Mouse (Mus musculus) urinary bladder, adult 2 months (tissue): ENCODE results near the gene Itgb3bp. TPM values are rescaled to one million over a fixed set of nuclear protein-coding genes. Genes with fewer than 3 reads are reported as not detected.

Source experiments
- DNase-seq: peaks from one replicate; pipeline ENCODE4 v3.0.0; 2022; ENCODE audit warnings: low spot score
- polyA plus RNA-seq: library from polyadenylated mRNA; depleted of rRNA; stranded (reverse); fragments of >200 nt; gene quantifications from 2 replicates; pipeline ENCODE4 v1.2.3, GENCODE M21; 2012

Gene Itgb3bp
- polyA plus RNA-seq, 1 experiment, result 7.3 TPM

DNA sequence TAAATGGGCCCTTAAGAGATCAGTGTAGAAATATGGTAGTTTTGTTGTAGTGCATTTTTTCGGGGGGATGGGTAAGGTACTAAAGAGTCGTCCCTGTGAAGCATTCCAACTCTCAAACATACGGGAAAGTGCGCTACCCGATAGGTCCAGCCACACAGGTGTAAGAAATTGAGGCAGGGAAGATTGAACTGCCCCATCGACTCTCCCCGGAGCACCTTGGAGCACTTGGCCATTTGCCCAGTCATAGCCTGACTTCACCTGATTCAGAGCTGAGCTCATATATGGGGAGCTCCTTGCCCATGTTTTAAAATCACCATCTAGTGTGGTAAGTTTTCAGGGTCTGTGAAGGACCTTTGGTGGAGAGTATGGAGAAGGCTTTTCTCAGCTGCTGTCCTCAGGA lies 5.2 kb upstream of the Itgb3bp start:
- no peak for DNase-seq

DNA sequence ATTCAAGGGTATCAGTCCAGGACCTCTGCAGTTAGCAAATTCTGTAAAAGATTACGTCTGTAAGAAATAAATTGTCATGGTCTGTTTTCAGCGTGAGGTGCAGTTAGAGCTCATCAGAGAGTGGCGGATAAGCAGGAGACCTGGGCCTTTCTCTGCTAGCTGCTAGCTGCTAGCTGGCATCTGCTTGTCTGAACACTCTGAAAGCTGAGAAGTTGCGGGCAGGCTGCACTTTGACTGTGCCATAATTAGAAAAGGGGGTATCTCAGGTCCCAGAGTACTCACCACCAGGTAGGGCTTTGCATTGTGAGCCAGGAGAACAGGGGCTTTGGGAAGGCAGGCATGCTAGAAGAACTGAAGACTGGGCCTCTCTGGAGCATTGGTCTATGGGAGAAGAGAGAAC lies 2.2 kb upstream of the Itgb3bp start:
- DNase-seq, result no peak

DNA sequence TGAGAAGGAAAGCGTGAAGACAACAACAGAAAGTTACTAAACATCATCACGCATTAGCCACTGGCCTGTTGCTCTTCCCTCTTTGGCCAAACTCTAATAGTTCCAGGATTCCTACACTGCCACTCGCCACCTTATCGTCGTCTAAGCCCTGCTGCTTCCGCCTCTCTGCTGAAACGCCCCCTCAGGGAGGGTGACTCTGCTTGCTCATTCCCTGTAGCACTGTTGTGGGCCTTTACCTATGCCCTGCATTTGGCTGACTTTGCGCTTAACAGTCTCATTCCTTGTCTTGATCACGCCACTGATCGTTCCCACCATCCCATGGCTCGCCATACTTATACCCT lies 1.6 kb upstream of the Itgb3bp start:
- DNase-seq, result no peak

DNA sequence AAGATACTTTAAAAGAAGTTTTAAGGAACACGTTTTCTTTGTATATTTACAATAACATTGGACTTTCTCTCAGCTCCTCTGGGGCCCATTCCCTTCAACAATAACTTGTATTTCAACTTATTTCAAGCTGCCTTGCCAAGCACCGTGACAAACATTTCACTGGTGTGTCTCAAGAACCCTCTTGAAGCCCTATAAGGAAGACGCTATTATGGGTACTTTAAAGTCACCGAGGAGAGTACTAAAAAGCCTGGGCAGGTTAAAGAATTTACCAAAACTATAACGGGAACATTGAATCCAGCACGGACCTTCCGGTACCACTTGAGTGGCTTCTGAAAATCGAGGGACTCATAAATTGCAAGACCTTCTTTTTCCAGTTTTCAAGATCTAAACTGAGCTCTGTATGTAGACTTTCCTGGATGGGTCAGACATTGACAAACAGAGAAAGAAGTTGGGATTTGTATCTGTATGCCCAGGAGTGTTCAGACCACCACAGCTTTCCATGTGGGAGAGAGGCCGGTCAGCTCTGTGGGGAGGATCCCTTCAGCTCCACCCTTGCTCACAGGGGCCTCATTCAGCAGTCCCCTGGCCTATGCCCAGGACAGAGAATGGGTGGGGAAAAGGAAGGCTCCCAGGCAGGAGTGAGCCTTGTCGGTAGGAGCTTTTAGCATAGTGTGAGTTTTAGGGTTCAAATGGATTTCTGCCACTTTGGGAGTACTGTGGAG lies 1.1 kb upstream of the Itgb3bp start:
- no peak for DNase-seq

DNA sequence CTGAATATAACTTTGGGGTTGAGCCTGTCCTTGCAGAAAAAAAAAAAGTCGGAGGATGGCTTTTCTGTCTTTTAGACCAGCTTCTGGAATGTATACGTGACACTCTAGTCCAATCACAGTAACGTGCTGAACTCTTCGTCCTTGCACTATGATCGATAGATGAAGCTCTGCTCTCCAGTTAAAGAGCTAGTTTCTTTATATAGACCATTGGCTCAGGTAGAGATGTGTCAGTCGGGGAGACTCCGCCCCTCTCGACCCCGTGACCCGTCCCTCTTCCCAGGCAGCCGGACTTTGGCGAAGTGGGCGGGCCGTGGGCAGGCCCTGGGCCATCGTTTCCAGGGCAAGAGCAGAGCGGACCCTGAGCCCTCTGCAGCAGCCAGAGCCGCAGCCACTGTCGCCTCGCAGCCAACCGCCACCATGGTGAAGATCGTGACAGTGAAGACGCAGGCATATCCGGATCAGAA lies 432 bp downstream of the Itgb3bp start, which contains the start of gene Pgm1:
Gene Pgm1, plus strand, starts transcription at position 266 of the 464 bp plus-strand sequence.
- no peak for DNase-seq

DNA sequence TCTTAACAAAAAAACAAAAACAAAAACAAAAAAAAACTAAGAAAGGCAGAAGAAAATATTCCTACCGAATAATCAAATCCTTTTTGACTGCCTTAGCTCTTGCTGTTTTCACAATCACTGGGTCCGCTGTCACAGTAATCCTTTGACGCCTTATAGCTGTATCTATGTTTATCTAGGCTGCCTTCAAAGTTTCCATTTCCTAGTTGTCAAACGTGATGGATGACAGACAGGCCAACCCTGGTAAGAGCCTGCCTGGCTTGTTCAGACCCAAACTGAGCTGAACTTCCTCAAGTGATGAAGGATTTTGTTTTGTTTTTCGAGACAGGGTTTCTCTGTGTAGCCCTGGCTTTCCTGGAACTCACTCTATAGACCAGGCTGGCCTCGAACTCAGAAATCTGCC lies 1.1 kb downstream of the Itgb3bp start:
- no peak for DNase-seq

DNA sequence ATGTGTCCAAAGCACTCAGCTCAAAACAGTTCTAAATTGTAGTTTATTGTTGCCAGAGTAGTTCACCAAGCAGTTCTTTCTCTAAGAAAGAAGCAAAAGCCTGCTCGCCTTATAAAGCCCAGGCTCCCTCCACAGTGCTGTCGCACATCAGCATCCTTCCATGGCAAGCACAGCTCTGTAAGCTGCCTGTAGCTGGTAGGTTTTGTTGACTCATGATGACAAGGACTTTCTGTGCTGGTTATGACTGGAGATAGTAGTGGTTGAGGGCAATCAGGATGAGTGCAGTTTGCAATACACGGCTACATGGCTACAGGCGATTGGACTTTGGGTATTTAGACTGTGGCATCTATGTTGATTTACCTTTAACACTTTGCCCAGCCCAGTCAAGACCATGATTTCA lies 3.2 kb downstream of the Itgb3bp start:
- DNase-seq, result no peak

DNA sequence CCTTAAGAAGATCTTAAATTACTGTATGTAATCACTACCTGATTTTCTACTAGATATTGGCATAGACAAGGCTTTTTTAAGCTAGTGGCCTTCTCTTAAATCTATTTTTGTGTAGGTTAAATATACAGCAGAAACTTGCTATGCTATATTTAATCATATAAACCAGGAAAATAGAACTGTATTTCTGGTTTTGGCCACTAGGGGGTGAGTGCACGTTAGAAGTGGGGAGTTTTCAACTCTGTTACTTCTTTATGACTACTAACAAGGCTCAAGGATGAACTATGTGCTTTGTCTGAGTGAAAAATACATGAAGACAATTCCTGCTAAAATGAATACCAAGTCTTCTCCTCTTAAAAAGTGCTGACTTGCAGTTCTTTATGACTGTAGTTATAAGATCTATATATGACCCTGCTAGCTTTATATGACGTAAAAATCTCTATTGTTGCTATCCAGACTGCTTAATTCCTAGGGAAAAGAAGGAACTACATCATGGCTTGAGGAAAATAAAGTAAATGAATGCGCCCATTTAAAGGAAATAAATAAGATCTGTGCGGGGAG lies 15.6 kb downstream of the Itgb3bp start:
- DNase-seq, result no peak

DNA sequence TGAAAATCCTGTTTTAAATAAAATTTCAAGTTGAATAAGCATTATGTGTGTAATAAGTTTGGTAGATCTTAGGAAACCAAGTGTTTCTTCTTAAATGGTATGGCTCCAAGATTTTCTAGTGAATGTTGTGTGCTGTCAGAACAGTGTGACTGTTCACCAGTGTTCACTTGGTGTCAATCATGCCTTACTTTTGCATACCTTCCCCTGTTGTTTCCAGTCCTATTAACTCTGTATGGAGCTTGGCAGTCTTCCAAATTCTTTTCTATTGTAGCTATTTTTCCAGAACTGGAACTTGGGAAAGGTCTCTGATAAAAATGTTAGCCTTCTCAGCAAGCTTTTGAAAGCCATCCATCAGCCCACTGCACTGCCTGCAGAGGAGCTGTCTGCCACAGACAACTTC lies 47.2 kb downstream of the Itgb3bp start:
- DNase-seq, result no peak

DNA sequence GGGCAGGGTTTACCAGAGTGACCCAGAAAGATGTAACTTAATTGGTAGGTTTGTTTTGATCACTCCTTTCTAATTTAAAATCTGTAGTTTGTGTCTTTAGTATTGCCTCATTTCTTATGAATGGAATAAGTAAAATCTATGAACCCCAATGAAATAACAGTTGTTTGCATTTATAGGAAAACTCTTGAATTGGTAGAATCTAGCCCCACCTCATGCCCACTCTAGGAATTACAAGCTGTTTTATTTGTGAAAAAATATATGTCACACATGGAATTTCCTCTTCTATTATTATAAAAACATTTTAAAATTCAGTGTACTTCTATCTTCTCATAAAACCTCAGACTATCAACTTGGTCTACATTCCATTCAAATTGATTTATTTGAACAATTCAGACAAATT lies 47.7 kb downstream of the Itgb3bp start:
- no peak for DNase-seq

DNA sequence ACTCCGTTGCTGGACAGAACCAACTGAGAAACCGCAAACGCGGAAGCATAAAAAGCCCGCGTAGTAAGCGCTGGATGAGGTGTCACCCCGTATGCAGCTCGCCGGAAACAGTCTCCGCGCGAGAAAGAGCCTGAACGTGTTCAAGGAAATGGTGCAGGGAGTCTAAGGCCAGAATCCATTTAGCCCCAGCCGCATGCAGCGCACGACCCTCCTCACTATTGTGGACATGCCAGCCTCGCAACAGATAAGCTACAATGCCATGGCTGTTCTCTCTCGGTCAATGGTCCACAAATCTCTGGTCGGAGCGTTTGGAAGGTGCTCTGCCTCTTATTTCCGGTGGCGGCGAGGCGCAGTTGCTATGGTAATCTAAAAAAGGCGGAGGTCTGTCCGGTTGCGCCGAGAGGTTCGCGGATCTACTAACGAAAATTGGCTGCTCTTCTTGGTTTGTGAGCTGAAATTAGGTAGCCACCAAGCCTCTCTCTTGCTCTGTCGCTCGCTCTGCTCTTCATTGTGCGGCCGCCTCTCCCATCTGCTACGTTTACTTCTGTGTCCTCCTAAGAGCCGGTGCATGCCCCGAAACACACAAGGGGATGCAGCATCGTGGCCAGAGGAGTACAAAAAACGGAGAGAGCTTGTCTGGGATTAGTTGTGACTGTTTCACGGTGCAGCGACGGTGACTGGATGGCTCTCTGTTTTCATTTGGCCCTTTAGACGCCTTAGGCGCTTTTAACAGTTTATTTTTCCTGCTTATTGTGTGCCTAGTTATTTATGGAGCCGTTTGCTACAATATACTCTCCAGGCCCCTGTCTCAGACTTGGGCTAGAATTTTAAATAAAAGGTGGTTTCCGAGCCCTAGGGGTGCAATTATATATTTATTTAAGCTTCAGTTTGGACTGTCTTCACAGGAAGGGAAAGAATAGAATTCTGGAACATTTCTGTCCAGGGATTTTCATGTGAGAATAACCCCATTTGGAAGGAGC lies 100.2 kb downstream of the Itgb3bp start, which contains the start of gene Efcab7:
Gene Efcab7, plus strand, starts transcription at position 105 of the 980 bp plus-strand sequence.
- DNase-seq, result peak; percentile 64

DNA sequence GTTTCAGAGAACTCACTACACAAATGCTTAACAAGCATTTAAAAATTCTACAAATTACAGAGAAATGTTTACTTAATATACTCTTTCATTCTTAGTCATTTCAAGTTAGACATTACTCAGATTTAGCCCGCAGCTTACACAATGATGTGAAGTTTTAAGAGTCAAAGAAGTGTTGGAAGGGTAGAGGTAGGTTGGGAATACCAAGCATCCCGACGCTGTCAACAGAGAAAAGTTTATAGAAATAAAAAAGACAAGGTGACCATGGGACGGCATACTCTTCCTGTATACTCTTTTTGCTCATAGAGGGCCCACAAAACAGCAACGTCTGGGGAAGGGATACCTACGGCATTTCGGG lies 100.9 kb downstream of the Itgb3bp start:
- DNase-seq, result no peak

DNA sequence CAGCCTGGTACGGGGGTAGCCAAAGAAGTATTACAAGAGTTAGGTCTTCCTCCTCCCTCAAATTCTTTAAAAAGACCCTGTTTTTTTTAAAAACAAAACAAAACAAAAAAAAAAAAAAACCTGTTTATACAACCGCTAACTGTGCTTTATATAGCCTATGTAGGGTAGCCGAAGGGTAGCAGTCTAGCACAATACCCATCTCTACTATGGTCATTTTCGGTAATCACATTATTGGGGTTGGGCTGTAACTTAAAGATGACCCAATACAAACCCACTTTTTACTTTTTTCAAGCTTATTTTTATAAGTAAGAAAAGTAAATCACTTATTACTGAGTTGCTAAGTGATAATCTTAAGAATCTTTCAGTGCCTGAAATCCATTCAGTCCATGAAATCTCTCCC lies 101.3 kb downstream of the Itgb3bp start:
- DNase-seq, result no peak

DNA sequence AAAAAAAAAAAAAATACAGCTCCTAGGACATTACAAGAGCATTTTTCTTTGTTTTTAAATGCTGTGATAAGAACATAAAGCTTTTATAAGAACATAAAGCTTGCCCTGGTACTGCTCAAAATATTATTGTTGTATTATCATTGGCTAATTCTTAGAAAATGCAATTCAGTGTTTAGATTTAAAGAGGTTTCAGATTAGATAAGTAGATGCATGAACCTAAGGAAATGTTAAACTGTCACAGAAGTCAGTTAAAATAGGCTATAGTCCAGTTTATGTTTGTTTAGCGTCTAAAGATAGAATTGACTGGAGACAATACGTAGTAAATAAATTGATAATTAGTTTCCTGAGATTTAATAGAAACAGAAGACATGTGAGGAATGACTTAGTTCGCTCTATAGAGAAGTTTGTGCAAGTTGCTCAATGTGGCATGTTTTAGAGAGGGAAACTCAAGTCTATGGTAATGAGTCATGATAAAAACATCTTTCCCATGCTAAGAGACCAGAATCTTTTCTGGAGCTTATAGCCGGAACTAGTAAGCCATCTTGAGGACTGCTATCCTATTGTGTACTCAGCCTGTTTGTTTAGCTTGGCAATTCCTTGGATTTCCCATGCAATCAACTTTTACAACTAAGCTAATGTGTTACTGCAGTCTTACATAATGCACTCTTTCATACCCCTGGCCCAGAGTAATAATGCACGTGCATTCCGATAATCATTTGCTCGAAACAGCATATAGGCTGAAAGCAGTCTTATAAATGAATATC lies 112.7 kb downstream of the Itgb3bp start:
- DNase-seq, result no peak

DNA sequence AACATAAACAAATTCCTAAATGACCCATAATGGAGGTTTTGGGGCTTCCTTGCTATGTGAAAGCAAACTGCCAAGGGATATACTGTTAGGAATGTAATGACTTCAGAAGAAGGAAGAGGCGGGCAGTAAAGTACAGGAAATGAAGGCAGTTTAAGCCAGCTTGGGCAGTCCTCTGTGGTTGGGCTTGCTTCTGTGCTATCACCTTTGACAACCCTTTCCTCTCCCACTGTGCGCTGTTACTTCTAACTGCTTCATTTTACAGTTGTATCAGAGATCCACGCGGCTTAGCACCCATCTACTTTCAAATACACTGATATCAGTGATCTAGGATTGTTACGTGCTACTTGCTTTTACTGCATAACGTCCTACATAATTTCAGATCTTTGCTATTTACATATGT lies 137.2 kb downstream of the Itgb3bp start:
- DNase-seq, result no peak

DNA sequence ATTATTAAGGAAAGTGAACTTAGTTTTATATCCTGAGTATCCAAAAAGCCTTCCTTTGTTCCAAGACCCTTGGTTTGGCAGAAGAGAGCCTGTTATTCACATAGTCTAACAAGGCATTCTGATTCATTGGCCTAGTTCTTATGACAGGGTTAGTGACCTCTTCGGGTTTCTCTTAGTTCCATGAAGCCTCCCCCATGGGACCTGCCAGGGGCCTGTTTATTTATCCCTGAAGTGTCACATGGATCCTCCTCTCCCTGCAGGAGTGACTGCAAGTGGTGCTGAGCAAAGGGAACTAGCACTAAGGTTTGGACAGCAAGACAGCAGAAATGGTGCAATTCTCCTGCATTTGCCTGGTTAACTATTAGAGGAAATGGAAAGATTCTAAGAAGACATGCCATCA lies 156.6 kb downstream of the Itgb3bp start:
- DNase-seq, result no peak

DNA sequence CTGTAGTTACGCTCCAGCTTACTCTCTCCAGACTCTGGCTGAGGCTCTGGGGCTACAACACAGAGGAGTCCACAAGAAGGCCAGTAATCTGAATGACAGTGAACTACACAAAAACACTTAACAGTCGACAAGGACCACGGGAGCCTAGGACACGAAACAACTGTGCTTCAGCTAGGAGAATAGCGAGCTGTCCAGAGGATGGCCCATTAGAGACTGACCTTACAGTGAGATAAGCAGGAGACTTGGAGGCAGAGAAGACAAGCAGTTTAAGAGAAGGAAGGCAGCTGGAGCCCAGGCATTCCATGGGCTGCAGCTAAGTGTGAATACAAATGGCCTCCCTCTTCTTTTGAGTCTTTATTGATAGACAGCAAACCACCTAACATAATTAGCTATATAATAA lies 159.1 kb downstream of the Itgb3bp start:
- no peak for DNase-seq

DNA sequence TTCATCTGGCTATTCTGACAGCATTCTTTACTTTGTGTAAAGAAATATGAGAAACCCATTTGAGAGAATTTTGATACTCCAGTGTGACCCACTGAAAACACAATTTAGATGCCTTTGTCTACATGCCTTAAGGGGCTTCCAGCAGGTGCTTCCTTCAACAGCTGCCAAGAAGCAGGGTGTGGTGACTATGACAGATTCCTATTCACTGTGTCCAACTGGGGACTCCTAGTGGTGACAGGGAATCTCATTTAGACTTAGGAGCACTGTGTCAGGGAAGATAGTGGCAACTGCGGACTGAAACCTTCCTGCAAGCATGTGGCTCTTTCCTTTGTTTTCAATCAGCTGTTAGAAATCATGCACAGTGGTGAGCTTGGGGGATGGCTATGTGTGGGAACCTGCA lies 162.9 kb downstream of the Itgb3bp start:
- DNase-seq, result no peak

DNA sequence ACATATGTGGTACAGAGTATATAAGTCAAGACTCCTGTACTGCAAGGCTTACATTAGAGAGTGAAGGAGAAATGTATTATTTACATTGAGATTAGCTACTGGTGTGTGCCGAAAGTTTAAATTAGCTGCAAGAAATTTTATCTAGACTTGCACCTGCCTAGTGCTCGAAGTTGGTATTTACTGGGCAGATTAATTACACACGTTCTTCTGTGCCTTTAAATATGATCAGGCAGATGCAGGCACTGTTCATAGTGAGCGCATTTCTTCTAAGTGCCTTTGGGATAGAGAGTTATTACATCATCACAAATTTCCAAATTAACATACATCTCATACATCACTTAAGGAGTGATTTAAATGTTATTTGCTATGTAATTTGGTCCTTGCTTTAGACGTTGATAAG lies 163.3 kb downstream of the Itgb3bp start:
- no peak for DNase-seq

DNA sequence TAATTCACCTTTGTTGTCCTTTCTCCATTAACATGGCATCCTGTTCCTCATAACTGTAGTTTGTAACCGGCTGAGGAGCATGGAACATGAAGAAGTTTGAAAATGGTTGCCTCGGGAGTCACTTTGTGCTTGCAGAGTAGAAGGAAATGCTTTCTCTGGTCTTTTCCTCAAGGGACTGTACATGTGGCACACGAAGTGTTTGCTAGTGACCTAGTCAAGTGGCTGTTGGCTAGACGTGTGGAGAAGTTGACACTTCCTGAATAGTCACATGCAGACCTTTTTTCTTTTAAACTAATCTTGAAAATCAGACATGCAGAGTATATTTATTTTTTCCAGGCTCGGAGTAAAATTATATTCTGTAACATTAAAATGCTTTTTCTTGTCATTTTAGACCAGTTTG lies 177.2 kb downstream of the Itgb3bp start:
- DNase-seq, result no peak

DNA sequence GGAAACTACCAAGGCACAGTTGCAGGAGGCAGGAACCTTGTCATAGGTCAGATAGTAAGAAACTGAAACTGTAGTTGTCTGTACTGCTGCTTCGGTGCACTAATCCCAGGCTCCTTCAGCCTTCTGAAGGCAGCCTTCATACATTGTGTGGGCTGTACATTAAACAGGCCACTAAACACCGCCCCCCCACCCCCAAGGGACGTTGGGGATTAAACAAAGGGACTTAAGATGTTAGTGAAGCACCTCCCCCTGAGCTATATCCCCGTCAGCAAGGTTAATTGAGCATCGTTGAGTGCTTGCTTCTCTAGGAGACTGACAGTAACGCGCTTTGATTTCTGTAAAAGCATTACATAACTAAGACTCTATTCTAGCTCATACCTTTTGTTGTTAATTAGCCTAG lies 189.8 kb downstream of the Itgb3bp start:
- no peak for DNase-seq

DNA sequence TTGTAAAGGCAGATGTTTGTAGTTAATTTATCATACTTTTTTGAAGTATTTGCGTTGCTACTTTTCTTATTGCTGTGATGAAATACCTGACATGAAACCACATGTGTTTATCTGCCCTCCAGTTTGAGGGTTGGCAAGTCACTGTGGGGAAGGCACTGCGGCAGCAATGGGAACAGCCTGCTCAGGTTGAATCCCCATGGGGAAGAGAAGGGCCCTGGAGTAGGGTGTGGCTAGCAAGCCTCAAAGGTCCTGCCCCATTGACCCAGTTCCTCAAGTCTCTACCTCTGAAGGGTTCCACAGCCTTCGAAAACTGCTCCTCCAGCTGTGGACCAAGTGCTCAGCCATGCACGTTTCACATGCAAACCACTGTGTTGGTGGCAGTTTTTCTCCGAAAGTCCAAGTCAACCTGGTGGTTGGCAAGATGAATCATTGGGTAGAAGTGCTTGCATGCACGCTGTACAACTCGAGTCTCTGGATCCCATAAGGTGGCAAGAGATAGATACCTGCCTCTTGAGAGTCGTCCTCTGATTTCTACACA lies 203.6 kb downstream of the Itgb3bp start:
- DNase-seq, result no peak
